Comparison of ENCODE assay signal across 8 mouse cellular contexts in the genomic region with DNA sequence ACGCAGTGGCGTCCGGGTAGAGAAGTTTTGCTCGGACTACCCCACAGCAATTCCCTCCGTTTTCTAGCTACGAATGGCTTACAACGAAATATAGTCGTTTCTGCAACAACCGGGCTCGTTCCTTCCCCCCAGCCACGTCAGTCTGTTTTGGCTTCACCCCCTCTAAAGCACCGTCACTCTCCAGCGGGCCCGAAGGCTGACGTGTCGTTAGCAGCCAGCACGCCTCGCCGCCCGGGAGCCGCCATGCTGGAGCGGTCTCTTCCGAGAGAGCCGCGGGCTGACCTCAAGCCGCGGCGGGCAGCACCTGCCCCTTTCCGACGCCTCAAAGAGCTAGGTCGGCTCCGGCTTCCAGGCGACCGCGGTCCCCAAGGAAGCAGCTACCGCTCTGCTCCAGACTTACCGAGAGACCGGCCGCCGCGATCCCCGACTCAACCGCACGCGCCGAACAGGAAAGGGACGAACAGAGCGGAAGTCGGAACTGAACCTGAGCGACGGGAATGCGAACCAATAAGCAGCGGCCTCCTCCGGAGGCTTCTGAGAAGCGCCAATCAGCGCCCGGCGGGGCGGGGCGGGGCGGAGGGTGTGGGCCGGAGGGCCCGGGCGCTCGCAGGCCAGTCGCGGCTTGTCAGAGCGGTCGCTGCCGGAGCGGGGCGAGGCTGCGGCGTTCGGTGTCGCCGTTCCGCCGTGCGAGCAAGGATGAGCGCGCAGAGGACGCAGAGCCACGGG. TPM values are rescaled to one million over a fixed set of nuclear protein-coding genes. Genes with fewer than 3 reads are reported as not detected.
DNase-seq lines count a peak whose midpoint lies in the region; ATAC-seq lines count a peak whose summit lies in the region.

A gene (minus strand): TSS at position 501 of the 726 bp plus-strand sequence.
A gene (plus strand): TSS at position 575 of the 726 bp plus-strand sequence.

- no peaks in the 10 kb centered on the region for H3K27me3 ChIP-seq in hindbrain, embryonic 16.5 days (replicated peaks; ENCODE audit: control insufficient read depth, insufficient read depth, low read length)

- peaks cover 61% of the 10 kb centered on the region for H3K79me2 ChIP-seq in macrophage (ENCODE audit: inconsistent target)

- peak within 1 kb of the TSS; percentile 78 for H3K9ac ChIP-seq in hindbrain, embryonic 16.5 days (ENCODE audit: low read depth, low read length)

- H3K36me3 ChIP-seq in hindbrain, embryonic 16.5 days (ENCODE audit: control insufficient read depth, insufficient read depth, low read length), result peaks cover 3% of the 10 kb centered on the region; the same call in 1 of the 2 replicates
- 0 out of 2 replicates have a peak, but pooled peaks cover 6% of the 10 kb centered on the region for H3K36me3 ChIP-seq in macrophage (ENCODE audit: inconsistent target)

- H3K4me3 ChIP-seq in hindbrain, embryonic 16.5 days (ENCODE audit: low read length), result peak within 1 kb of the TSS; percentile 95
- H3K4me3 ChIP-seq in macrophage (ENCODE audit: inconsistent target), result peak within 1 kb of the TSS; percentile 84

- ATAC-seq in hindbrain, embryonic 16.5 days, result peak; percentile 99

- WGBS in hindbrain, embryonic 16.5 days, result under 1% methylated on average over 79 of the region's 84 CpGs
- WGBS in macrophage (ENCODE audit: missing documents), result under 1% methylated on average over 78 of the region's 84 CpGs

- H3K9me3 ChIP-seq in hindbrain, embryonic 16.5 days (ENCODE audit: control insufficient read depth, low read length), result no peaks in the 10 kb centered on the region

- peaks cover 24% of the 10 kb centered on the region for H3K4me1 ChIP-seq in hindbrain, embryonic 16.5 days (ENCODE audit: control insufficient read depth, insufficient read depth, low read depth, low read length)

- DNase-seq in WW6 (ENCODE audit: low read depth, low spot score), result peak; percentile 93
- peak; percentile 99 to 100 for DNase-seq in cerebellum, postnatal 4 days (ENCODE audit: low spot score in 2 of 2)
- peak; percentile 99 for DNase-seq in gastrocnemius, adult 18-20 months (ENCODE audit: low spot score)
- DNase-seq in left cerebral cortex, adult 18-20 months (ENCODE audit: low spot score in 2 of 2), result peak; percentile 100
- DNase-seq in right cerebral cortex, adult 18-20 months, result peak; percentile 99
- DNase-seq in urinary bladder, postnatal 10 days (ENCODE audit: low spot score), result peak; percentile 98

- H3K27ac ChIP-seq in hindbrain, embryonic 16.5 days (ENCODE audit: low read depth, low read length), result peak within 1 kb of the TSS; percentile 95
- H3K27ac ChIP-seq in macrophage, result peak within 1 kb of the TSS; percentile 75

- H3K4me2 ChIP-seq in hindbrain, embryonic 16.5 days (ENCODE audit: low read length), result peak within 1 kb of the TSS; percentile 95

RNA-seq across cellular contexts. Expression of the first gene that starts in this region (rescaled TPM):
- 100 to 1,000 TPM; 336 to 346 TPM for total RNA-seq in gastrocnemius, adult 18-20 months (2021)
- 296 and 328 TPM in 2 replicates for polyA plus RNA-seq in hindbrain, embryonic 16.5 days (2015; fragmentation: Nextera tagmentation; extraction: Ambion mirVana)
- 100 to 1,000 TPM; 186 to 205 TPM for total RNA-seq in left cerebral cortex, adult 18-20 months (2021)
- total RNA-seq in macrophage (2018; cell fraction: chromatin; rRNA removed), result 10 to 100 TPM in 18 of 26 experiments, 1 to 10 TPM in 8; 6.8 to 64.5 (median 12.7) TPM
- 100 to 1,000 TPM; 253 to 728 (median 339) TPM for total RNA-seq in macrophage (2018; cell fraction: cytosol; rRNA removed)
- 100 to 1,000 TPM in 1 of 26 experiments, 10 to 100 TPM in 25; 26.4 to 120 (median 55.8) TPM for total RNA-seq in macrophage (2018; cell fraction: nucleus; rRNA removed)
- 456 to 589 TPM (median 537 TPM) in 3 replicates for polyA plus RNA-seq in macrophage (2018)

RNA-seq across cellular contexts. Expression of the second gene that starts in this region (rescaled TPM):
- 1 to 10 TPM; 5.6 to 7.2 TPM for total RNA-seq in gastrocnemius, adult 18-20 months (2021)
- 31.4 and 35.8 TPM in 2 replicates for polyA plus RNA-seq in hindbrain, embryonic 16.5 days (2015; fragmentation: Nextera tagmentation; extraction: Ambion mirVana)
- 10 to 100 TPM; 28.4 to 31.7 TPM for total RNA-seq in left cerebral cortex, adult 18-20 months (2021)
- 10 to 100 TPM in 8 of 26 experiments, 1 to 10 TPM in 18; 2.3 to 24.2 (median 7.4) TPM for total RNA-seq in macrophage (2018; cell fraction: chromatin; rRNA removed)
- 10 to 100 TPM; 44.3 to 86.0 (median 63.4) TPM for total RNA-seq in macrophage (2018; cell fraction: cytosol; rRNA removed)
- 10 to 100 TPM; 14.6 to 89.9 (median 53.3) TPM for total RNA-seq in macrophage (2018; cell fraction: nucleus; rRNA removed)
- polyA plus RNA-seq in macrophage (2018), result 69.8 to 86.8 TPM (median 81.4 TPM) in 3 replicates

Comparison
In these comparisons a context has a peak if more than half of its experiments do, and no peak if none do; other contexts are left out.
1. Peak in every context shown above with its lines: DNase-seq, ATAC-seq, H3K4me3 ChIP-seq and H3K27ac ChIP-seq.